Mouse (Mus musculus) neural tube, embryonic 10.5 days (tissue): ENCODE measurements around the gene Mgat4d.
"Not testable (repeated sequence)": the region's sequence is repeated elsewhere in the genome, so short reads cannot be mapped to it uniquely, and the experiment has no call there.

Experiments used
- DNase-seq: peaks from one replicate; pipeline ENCODE4 v3.0.0-alpha.2; 2017; ENCODE audit warnings: low spot score; ENCODE audit errors: extremely low spot score

Mgat4d gene

DNA sequence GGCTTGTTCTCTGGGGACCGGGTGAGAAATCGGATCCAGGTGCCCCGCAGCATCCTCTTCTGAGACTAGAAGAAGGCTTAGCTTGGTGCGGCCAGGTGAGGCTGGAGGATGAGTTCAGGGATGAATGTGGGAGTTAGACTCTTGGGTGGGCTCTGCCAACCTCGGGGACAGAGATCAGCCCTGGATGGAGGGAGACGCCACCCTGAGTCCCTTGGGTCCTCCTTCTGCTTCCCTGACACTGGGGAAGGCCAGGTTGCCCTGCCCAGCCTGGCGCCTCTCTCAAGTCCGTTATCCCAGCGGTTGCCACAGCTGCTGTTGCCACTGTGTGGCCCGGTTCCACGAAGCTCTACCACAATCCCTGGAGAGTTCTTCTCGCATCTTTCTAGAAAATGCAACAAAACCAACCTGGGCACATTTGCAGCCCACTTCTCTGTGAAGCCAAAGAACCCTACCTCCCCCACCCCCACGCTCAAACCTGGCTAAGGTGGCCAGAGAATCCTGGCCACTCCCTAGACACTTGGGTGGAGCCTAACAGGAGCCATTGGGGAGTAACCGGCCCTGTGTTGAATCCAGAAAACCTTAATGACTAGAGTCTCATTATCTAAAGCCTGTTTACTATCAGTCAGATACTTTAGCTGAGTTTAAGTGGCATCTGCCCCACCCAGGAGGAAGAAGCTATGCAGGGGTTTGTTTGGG, 41.9 kb downstream of the Mgat4d start:
- no peak for DNase-seq

DNA sequence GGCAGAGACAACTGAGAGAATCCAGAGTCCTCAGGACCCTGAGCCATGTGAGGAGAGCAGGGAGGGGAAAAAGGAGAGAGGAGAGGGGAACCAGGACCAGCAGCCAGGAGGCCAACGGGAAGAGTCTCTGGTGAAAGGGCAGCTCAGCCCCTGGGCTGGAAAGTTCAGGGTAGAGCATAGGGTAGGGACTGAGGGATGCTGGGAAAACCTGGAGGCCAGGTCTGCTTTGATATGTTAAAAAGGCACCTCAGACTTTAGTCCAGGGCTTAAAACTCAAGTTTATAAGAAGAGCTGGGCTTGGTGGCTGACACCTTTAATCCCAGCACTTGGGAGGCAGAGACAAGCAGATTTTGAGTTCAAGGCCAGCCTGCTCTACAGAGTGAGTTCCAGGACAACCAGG, 44.2 kb downstream of the Mgat4d start:
- no peak for DNase-seq

DNA sequence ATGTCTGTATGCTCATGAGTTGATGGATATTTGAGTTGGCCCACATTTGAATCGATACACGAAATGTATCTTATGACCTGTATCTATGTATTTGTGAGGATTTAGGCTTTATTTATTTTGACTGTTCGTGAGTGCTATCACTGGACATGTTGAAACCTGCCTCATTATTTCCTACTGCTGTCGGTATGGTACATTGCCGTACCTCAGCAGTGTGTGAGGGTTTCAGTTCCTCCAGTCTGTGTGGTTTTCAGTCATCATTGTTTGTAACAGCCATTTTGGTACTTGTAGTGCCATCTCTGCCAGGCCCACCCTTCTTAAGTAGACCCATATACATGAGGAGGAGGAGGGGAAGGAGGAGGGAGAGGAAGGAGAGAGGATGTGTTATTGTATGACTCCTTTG, 46.1 kb downstream of the Mgat4d start:
- DNase-seq = no peak

DNA sequence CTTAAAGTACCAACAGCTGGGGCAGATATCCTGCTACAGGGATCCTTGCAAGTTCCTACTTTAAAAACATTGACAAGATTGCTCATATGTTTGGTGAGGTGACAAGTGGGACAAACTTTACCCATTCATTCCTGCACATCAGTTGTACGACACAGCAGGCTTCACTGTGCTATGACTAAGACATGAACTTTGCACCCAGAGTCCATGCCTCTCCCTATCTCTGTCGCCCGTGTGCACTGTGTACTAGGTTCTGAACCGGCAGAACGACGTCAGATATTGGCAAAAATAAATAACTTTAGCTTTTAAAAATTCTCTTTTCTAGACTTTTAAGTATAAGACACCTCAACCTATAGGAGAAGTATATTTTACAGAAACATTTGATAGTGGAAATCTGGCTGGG, 48.4 kb downstream of the Mgat4d start:
- no peak for DNase-seq

DNA sequence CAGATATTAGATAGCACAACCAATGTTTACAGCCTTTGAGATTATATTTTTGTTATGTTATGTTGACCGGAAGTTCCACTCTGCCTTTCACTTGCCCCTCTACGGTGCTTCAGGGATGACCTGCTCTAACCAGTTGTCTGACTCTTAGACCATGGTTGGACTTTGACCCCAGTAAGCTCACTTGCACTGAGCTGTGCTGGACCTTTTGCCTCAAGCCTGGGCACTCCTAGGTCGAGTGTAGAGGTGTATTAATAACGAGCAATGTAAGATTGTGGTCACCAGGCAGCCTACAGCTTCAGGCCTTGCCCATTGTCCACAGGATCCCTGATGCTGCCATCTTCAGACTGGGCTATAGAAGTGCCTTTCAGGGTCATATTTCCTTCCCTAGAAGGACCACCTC, 49.5 kb downstream of the Mgat4d start:
- DNase-seq = no peak

DNA sequence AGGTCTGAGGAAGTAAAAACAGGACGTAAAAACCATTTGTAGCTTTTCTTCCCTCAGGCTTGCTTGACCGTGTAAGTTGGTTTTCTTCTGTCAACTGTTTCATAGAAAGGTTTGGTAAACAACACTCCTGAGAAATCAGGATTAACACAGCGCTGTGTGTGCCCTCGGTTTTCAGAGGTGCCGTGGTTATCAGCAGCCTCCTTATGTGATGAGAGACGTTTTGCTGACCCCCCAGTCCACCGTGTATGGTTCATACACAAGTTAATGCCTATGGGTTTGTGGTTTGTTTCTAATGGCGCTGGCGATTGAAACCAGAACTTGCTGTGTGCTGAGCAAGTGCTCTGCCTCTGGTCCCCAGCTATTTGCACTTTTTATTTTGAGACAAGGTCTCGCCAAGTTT, 57.3 kb downstream of the Mgat4d start:
- DNase-seq = no peak

DNA sequence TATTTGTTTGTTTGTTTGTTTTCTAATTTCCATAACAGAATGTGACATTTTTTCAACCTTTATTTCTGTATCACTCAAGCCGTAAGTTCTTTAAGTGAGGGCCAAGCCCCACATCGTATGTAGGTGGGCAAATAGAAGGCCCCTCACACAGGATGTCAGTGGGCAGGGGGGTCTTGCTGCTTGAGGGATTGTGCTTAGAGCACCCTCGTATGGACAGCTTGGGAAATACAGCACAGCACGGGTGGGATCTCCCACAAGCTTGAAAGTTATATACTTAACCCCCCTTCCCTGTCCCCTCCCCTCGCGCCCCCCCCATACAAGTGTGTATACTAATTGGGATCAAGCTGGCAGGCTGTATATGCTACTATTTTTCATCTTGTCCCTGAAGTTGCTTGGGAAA, 58.6 kb downstream of the Mgat4d start:
- DNase-seq = peak; percentile 20

DNA sequence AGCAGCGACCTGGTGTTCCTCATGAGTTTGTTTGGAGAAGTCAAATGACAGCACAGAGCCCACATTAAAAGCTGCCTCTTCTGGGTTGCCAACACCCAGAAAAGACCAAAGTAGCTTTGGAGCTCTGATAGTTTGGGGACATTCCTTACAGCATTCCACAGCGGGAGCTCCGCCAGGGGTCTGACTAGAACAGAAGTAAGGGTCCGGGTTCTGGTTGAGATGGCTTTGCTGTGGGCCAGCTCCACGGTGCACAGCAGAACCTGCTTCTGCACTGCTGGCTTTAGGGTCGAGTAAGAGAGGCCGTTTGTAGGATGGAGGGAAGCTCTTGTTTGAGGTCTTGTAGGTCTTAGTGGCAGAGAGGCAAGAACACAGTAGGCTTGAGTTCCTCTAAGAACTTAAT, 60.2 kb downstream of the Mgat4d start:
- DNase-seq = no peak

DNA sequence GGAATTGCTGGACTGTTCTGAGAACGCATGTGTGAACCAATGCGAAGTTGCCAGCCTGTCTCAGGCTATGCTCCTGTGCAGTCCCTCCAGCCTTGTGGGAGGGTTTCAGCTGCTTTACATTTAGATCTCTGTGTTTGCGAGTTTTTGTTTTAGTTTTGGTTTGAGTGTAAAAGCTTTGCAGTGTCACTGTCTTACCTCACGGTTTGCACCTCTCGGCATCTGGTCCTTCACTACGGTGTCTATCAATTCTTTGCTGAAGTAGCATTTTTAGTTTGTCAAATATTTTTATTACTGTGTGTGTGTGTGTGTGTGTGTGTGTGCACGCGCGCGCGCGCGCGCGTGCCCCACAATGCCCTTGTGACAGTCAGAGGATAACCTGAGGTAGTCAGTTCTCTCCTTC, 68.6 kb downstream of the Mgat4d start:
- no peak for DNase-seq

DNA sequence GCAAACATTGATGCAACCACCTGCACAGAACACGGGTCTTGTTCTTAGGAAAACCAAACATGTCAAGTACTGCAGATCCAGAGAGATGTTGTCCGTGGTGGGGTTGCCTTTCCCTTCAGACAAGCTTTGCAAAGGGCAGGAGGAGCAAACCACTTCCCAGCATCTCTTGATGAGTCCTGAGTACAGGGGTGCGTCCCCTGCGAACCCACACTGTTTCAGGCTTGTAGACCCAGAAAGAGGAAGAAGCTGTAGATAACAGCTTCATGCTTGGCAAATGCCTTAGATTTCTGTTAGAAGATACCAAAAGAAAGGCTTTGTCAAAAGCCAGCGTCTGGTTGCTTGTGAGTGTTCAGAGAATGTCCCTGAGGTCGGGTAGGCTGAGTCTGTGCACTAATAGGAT, 69.7 kb downstream of the Mgat4d start:
- DNase-seq = peak; percentile 2

DNA sequence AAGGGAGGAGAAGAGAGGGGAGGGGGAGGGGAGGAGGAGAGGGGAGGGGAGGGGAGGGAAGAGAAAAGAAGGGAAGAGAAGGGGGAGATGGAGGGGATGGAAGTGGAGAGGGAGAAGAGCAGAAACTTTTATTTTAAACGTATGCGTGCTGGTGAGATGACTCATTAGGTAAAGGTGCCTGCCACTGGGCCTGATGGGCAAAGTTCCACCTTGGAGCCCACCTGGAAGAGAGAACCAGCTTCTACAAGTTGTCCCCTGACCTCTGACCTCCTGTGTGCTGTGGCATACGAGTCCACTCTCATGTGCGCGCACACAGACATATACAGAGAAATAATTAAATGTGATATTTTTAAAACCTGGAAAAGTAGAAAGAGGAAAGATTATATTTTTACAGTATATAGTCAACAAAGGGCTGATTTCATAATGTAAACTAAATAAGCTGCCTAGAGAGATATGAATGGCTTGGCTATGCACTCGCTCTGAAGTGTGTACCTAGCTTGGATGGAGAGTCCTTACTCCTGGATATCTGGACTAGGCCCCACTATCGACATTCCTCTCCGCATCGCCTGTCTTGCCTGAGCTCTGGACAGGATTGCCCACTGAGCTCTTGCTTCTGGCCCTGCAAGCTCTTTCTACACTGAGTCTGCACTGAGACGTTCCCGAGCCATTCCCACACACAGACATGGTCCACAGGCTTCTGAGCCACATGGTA, 70.7 kb downstream of the Mgat4d start:
- no peak for DNase-seq

DNA sequence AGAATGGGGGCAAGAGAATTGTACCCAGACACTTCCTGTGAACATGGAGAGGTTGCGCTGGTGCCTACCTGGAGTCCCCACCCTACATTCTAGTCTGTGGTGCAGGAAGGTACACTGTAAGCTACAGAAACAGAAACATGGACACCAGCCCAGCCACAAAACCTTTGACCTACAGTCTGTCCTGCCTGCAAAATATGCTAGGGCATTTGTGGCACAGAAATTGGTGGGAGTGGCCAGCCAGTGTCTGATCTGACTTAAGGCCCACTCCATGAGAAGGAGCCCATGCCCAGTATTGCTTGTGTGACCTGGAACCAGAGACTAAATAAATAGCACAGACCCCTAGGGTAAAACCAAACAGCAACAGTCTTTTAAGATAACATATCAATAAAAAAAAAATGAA, 73.1 kb downstream of the Mgat4d start:
- DNase-seq = no peak

DNA sequence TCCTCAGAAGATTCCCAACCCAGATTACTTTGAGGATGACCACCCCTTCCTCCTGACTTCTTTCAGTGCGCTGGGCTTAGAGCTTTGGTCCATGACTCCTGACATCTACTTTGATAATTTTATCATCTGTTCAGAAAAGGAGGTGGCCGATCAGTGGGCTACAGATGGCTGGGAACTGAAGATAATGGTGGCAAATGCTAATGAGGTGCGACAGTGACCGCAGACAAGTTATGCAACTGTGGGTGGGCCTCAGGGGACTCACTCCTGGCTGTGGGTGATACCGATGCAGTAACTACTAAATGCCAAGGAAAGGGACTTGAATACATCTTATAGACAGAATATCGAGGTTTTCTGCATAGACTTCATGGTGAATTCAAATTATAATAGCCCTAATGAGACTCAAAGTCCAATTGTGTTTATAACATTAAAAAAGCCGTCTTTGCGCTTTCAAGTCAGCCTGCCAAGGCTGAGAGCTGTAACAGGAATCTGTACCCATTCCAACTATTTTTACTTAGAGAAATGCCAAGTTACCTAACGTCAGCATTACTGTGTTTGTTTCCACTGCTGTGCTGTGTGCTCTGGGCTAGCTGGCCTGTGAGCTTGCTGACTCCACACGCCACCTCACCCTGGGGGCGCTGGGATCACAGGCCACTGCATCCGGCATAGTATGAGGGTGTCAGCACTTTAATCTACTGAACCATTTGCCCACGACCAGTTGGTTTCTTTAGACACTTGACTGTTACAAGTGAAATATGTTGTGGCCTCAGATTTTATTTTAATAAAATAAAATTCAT, 75.0 kb downstream of the Mgat4d start:
- no peak for DNase-seq

DNA sequence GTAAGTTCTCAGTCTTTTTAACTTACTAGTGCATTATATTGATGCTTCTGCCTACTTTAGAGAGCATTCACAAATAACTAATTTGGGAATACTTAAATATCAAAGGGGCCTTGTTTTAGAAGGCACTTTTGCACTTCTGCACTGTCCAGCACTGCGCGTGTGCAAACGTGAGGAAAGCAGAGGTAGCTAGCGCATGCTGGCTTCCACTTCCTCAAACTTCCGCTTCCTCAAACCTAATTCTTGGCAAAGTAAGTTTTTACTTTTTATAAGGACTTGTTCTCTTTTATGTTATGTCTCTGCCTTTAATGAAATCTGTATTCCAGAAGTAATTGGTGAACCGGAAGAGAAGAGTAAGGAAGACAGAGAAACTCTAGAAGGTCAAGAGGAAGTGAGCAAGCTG, 76.9 kb downstream of the Mgat4d start:
- DNase-seq = no peak

DNA sequence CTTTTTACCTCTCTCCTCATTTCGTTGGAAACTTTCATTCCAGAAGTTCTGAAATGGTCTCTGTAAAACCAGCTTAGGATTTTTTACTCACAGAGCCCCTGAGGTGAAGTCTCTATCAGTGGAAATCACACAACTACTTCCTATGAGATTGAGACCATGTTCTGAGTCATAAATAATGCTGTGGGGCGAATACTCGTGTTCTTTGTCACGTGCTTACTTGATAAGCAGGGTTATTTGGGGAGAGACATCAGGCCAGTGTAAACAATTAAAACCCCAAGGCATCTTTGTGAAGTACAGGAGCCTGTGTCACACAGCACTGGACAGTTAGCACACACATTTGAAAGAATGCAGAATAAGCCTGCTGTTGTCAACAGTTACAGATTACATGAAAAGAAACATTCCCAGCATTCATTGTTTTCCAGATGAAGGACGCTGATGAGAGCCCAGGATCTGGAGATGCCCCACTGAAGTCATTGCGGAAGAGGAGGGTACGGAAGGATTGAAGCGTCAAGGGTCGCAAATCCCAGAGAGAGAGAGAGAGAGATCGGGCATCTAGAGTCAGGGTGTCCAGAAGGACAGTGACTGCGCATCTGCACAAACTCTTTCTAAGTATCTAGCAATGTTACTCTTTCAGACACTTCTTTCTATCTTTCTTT, 78.0 kb downstream of the Mgat4d start:
- DNase-seq = no peak

DNA sequence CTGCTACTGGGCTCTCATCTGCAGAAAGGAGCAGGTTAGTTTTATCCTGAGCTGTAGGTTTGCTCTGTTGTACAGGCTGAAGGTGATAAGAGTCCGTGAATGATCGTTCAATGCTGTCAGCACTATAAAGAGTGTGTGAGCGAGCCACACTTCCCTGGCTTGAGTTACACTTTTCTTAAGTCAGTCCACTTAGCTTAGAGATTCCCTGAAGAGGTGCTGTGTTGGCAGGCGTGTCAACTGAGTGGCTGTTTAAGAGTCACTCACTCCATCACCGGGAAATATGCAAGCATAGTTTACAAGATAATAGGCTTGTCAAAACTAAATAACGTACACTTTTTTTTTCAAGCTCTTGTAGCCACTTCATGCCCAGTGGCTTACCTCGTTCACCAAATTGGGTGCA, 78.7 kb downstream of the Mgat4d start:
- DNase-seq = no peak

DNA sequence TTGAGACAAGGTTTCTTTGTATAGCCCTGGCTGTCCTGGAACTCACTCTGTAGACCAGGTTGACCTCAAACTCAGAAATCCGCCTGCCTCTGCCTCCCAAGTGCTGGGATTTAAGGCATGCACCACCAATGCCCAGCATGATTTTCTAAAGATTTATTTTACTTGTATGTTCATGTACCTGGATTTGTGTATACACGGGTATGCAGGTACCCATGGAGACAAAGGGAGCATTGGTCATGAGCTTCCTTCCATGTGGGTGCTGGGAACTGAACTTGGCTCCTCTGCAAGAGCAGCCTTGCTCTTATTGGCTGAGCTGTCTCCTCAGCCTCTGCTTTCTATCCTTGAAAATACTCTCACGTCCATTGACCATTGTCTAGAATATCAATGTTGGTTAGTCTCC, 80.3 kb downstream of the Mgat4d start:
- DNase-seq = not testable (repeated sequence)

DNA sequence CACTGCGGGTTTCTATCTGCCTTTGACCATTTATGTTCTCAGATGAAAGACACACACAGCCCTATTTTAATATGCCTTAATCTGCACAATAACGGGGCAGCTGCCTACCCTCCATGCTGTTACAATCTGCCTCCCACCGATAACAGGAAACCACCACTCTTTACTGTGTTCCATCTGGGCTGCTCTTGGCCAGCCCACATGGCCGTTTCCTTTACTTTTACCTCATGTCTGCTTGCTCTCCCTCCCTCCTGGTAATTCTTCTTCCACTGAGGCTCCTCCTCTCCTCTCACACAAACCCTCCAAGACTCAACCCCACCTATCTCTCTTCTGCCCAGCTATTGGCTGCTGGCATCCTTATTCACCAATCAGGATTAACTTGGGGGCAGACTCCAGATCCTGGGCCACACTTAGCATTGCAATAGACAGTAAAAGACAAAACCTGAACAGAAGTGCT, 80.8 kb downstream of the Mgat4d start:
- DNase-seq = no peak
